Mouse (Mus musculus) midbrain, embryonic 10.5 days (tissue): Measurements from ENCODE around the gene Gsdme. TPM values are rescaled to one million over a fixed set of nuclear protein-coding genes. Genes with fewer than 3 reads are reported as not detected.

Source experiments
- DNase-seq: peaks from one replicate; pipeline ENCODE4 v3.0.0-alpha.2; 2017; ENCODE audit warnings: low spot score
- H3K27ac ChIP-seq: fragments of 300-500 bp; sonication (generic); replicated peaks from 2 replicates; pipeline ENCODE4 v1.5.1; 2016; ENCODE audit warnings: mild to moderate bottlenecking
- H3K27me3 ChIP-seq: fragments of 300-500 bp; sonication (generic); 2 replicates; pipeline ENCODE4 v1.6.1; 2016; ENCODE audit warnings: low read depth, mild to moderate bottlenecking; ENCODE audit not compliant: poor library complexity, severe bottlenecking
- H3K36me3 ChIP-seq: fragments of 300-500 bp; sonication (generic); 2 replicates; pipeline ENCODE4 v1.6.1; 2016; ENCODE audit warnings: mild to moderate bottlenecking, moderate library complexity
- H3K4me1 ChIP-seq: fragments of 300-500 bp; sonication (generic); 2 replicates; pipeline ENCODE4 v1.6.1; 2016
- H3K4me3 ChIP-seq: fragments of 300-500 bp; sonication (generic); 2 replicates; pipeline ENCODE4 v1.5.1; 2016; ENCODE audit warnings: mild to moderate bottlenecking, moderate library complexity
- H3K9me3 ChIP-seq: fragments of 300-500 bp; sonication (generic); replicated peaks from 2 replicates; pipeline ENCODE4 v1.6.1; 2016; ENCODE audit warnings: mild to moderate bottlenecking
- WGBS: fragments of 180-500 bp; shearing (Covaris S2); methylation state at CpG from one replicate; pipeline ENCODE4 v1.1.7; 2016; 5-methylcytosine and 5-hydroxymethylcytosine counted together
- polyA plus RNA-seq: library from polyadenylated mRNA; unstranded; fragments of >200 nt; fragmentation: Nextera tagmentation; extraction: Ambion mirVana; gene quantifications from 2 replicates; pipeline ENCODE4 v1.2.1, GENCODE M21; 2016

The Gsdme gene
- polyA plus RNA-seq, 1 experiment from 2014 or later, result 52.9 TPM

- no peak for DNase-seq
- WGBS, result 89% methylated on average over 4 of the region's 4 CpGs
- Histone ChIP-seq H3K27ac (no peak overlapping the region), H3K9me3 (0 out of 2 replicates have a peak, but pooled peaks cover 4% of the 10 kb centered on the region), H3K4me1 (no peaks in the 10 kb centered on the region), H3K4me3 (no peak overlapping the region), H3K36me3 (peaks cover 28% of the 10 kb centered on the region), H3K27me3 (no peaks in the 10 kb centered on the region)
Observed at GRCm38 (mm10) chr6:50168821-50169220, 94.8 kb downstream of the Gsdme start.

GRCm38 (mm10) chr6:50163013-50163412 lies 100.6 kb downstream of the Gsdme start:
- no peak for DNase-seq
- no peaks in the 10 kb centered on the region for H3K9me3 ChIP-seq
- H3K36me3 ChIP-seq, result 0 out of 2 replicates have a peak, but pooled peaks cover 8% of the 10 kb centered on the region
- no peaks in the 10 kb centered on the region for H3K4me1 ChIP-seq
- 92% methylated on average over 3 of the region's 3 CpGs for WGBS
- H3K27ac ChIP-seq, result no peak overlapping the region
- no peak overlapping the region for H3K4me3 ChIP-seq
- no peaks in the 10 kb centered on the region for H3K27me3 ChIP-seq

- whole genome bisulfite sequencing, result 81% methylated on average over 6 of the region's 6 CpGs
- Histone ChIP-seq H3K9me3 (no peaks in the 10 kb centered on the region), H3K27me3 (no peaks in the 10 kb centered on the region)
Observed at GRCm38 (mm10) chr6:50159842-50160241, 103.8 kb downstream of the Gsdme start.

GRCm38 (mm10) chr6:50149378-50149777 lies 114.3 kb downstream of the Gsdme start:
- no peak for DNase-seq
- no peaks in the 10 kb centered on the region for H3K9me3 ChIP-seq
- H3K4me1 ChIP-seq, result no peaks in the 10 kb centered on the region
- H3K27me3 ChIP-seq, result no peaks in the 10 kb centered on the region
- H3K36me3 ChIP-seq, result peaks cover 16% of the 10 kb centered on the region; the same call in 1 of the 2 replicates
- WGBS, result 91% methylated on average over 4 of the region's 4 CpGs
- H3K4me3 ChIP-seq, result no peak overlapping the region
- no peak overlapping the region for H3K27ac ChIP-seq

More at GRCm38 (mm10) chr6:50159842-50160241, 103.8 kb downstream of the Gsdme start:
- 0 out of 2 replicates have a peak, but pooled peaks cover 6% of the 10 kb centered on the region for H3K36me3 ChIP-seq
- no peak overlapping the region for H3K27ac ChIP-seq
- H3K4me1 ChIP-seq, result no peaks in the 10 kb centered on the region
- no peak overlapping the region for H3K4me3 ChIP-seq
- DNase-seq, result no peak

GRCm38 (mm10) chr6:50146158-50146557 lies 117.5 kb downstream of the Gsdme start:
- DNase-seq, result no peak
- Histone ChIP-seq H3K27ac (no peak overlapping the region), H3K4me3 (no peak overlapping the region), H3K27me3 (no peaks in the 10 kb centered on the region), H3K9me3 (no peaks in the 10 kb centered on the region), H3K36me3 (peaks cover 16% of the 10 kb centered on the region; the same call in 1 of the 2 replicates), H3K4me1 (no peaks in the 10 kb centered on the region)

GRCm38 (mm10) chr6:50139526-50139925 lies 124.1 kb downstream of the Gsdme start:
- H3K4me1 ChIP-seq, result no peaks in the 10 kb centered on the region
- 89% methylated on average over 3 of the region's 3 CpGs for WGBS
- no peaks in the 10 kb centered on the region for H3K27me3 ChIP-seq

More at GRCm38 (mm10) chr6:50139526-50139925, 124.1 kb downstream of the Gsdme start:
- Histone ChIP-seq H3K4me3 (no peak overlapping the region), H3K9me3 (no peaks in the 10 kb centered on the region), H3K36me3 (no peaks in the 10 kb centered on the region), H3K27ac (no peak overlapping the region)
- DNase-seq, result no peak

Other genes starting within 250 kb of the Gsdme start
- 63.9 and 65.8 TPM in 2 replicates for gene Mpp6, start 153.6 kb downstream of the Gsdme start, polyA plus RNA-seq
- 6.7 and 7.3 TPM in 2 replicates for gene Osbpl3, start 192.3 kb upstream of the Gsdme start, polyA plus RNA-seq